Mouse (Mus musculus) myocyte (in vitro differentiated cells): Measurements from ENCODE around the gene Gabbr1. TPM values are rescaled to one million over a fixed set of nuclear protein-coding genes. Genes with fewer than 3 reads are reported as not detected.

Experiments used
- H3K27me3 ChIP-seq: one replicate; pipeline ENCODE4 v1.6.1; 2011; ENCODE audit not compliant: control insufficient read depth, insufficient read depth, insufficient read length
- H3K36me3 ChIP-seq: one replicate; pipeline ENCODE4 v1.6.1; 2011; ENCODE audit not compliant: control insufficient read depth, insufficient read depth
- H3K4me2 ChIP-seq: one replicate; pipeline ENCODE4 v1.6.1; 2011; ENCODE audit warnings: low read depth, control low read depth
- H3K4me3 ChIP-seq: one replicate; pipeline ENCODE4 v1.5.1; 2011; ENCODE audit warnings: mild to moderate bottlenecking, control low read depth, moderate library complexity
- H3K79me2 ChIP-seq: one replicate; pipeline ENCODE4 v1.6.1; 2011; ENCODE audit not compliant: control insufficient read depth, insufficient read depth
- H3ac ChIP-seq: one replicate; pipeline ENCODE4 v1.6.1; 2011; ENCODE audit not compliant: control insufficient read depth, insufficient read length
- CEBPB ChIP-seq: IDR thresholded peaks from 2 replicates; pipeline ENCODE4 v1.6.1; 2011; ENCODE audit warnings: mild to moderate bottlenecking, moderate library complexity; ENCODE audit not compliant: poor library complexity, insufficient read depth, severe bottlenecking
- E2F4 ChIP-seq: IDR thresholded peaks from one replicate; pipeline ENCODE4 v1.6.1; 2011; ENCODE audit warnings: mild to moderate bottlenecking, control low read depth, moderate library complexity; ENCODE audit not compliant: insufficient read depth
- MAX ChIP-seq: IDR thresholded peaks from one replicate; pipeline ENCODE4 v1.6.1; 2011; ENCODE audit warnings: low read depth, mild to moderate bottlenecking, control low read depth
- MYOD1 ChIP-seq, 3 experiments: IDR thresholded peaks; one replicate each; pipeline ENCODE4 v1.6.1; 2011; ENCODE audit warnings: control low read depth in 2 of 3, low read depth in 2 of 3, mild to moderate bottlenecking in 2 of 3, moderate library complexity in 1 of 3; ENCODE audit not compliant: insufficient read length in 2 of 3, control insufficient read depth in 1 of 3
- MYOG ChIP-seq, 3 experiments: IDR thresholded peaks; one replicate each; pipeline ENCODE4 v1.6.1; 2011; ENCODE audit warnings: control low read depth in 2 of 3, low read depth in 2 of 3, mild to moderate bottlenecking in 2 of 3; ENCODE audit not compliant: insufficient read length in 2 of 3, control insufficient read depth in 1 of 3, insufficient read depth in 1 of 3
- POLR2A ChIP-seq: IDR thresholded peaks from one replicate; pipeline ENCODE4 v1.6.1; 2011; ENCODE audit warnings: low read depth, mild to moderate bottlenecking, control low read depth, moderate library complexity; ENCODE audit not compliant: insufficient read length
- POLR2AphosphoS2 ChIP-seq: IDR thresholded peaks from one replicate; pipeline ENCODE4 v1.6.1; 2011; ENCODE audit warnings: low read depth, control low read depth; ENCODE audit not compliant: insufficient read length
- REST ChIP-seq: IDR thresholded peaks from one replicate; pipeline ENCODE4 v1.6.1; 2011; ENCODE audit warnings: mild to moderate bottlenecking, control low read depth, moderate library complexity; ENCODE audit not compliant: insufficient read depth, insufficient read length
- SRF ChIP-seq: IDR thresholded peaks from one replicate; pipeline ENCODE4 v1.6.1; 2011; ENCODE audit warnings: low read depth; ENCODE audit not compliant: control insufficient read depth, insufficient read length
- TCF12 ChIP-seq: IDR thresholded peaks from one replicate; pipeline ENCODE4 v1.6.1; 2011; ENCODE audit warnings: mild to moderate bottlenecking, control low read depth; ENCODE audit not compliant: poor library complexity, insufficient read depth, severe bottlenecking
- TCF3 ChIP-seq: IDR thresholded peaks from one replicate; pipeline ENCODE4 v1.6.1; 2011; ENCODE audit warnings: low read depth, control low read depth; ENCODE audit not compliant: insufficient read length
- USF1 ChIP-seq: IDR thresholded peaks from one replicate; pipeline ENCODE4 v1.6.1; 2011; ENCODE audit warnings: low read depth, mild to moderate bottlenecking, control low read depth, moderate library complexity
- polyA plus RNA-seq: library from polyadenylated mRNA; unstranded; fragments of >200 nt; fragmentation: generic; extraction: Trizol; gene quantifications from one replicate; pipeline ENCODE4 v1.2.1, GENCODE M21; 2012; ENCODE audit warnings: missing spikeins

The Gabbr1 gene
- polyA plus RNA-seq, 1 experiment = 15.9 TPM

GRCm38 (mm10) chr17:37075766-37076165 is 30.0 kb downstream of the Gabbr1 start:
- Histone ChIP-seq H3K36me3 (peaks cover 4% of the 10 kb centered on the region), H3ac (no peak overlapping the region), H3K4me2 (no peak overlapping the region), H3K27me3 (no peaks in the 10 kb centered on the region), H3K79me2 (no peaks in the 10 kb centered on the region), H3K4me3 (no peak overlapping the region)
- no peak for TF ChIP-seq POLR2A
- TF ChIP-seq POLR2AphosphoS2 = no peak
- no peak for TF ChIP-seq MYOD1 (IDR thresholded peaks at IDR 0.05; ENCODE audit: control insufficient read depth in 1 of 3, insufficient read length in 2 of 3, low read depth in 2 of 3)
- TF ChIP-seq REST = no peak
- TF ChIP-seq MAX = no peak
- TF ChIP-seq MYOG (IDR thresholded peaks at IDR 0.05; ENCODE audit: control insufficient read depth in 1 of 3, insufficient read depth in 1 of 3, insufficient read length in 2 of 3, low read depth in 2 of 3) = no peak
- no peak for TF ChIP-seq E2F4
- TF ChIP-seq USF1 = no peak
- no peak for TF ChIP-seq TCF3

GRCm38 (mm10) chr17:37078193-37078592 is 32.4 kb downstream of the Gabbr1 start:
- Histone ChIP-seq H3K4me2 (no peak overlapping the region), H3K27me3 (no peaks in the 10 kb centered on the region), H3ac (no peak overlapping the region), H3K36me3 (no peaks in the 10 kb centered on the region), H3K79me2 (no peaks in the 10 kb centered on the region), H3K4me3 (no peak overlapping the region)
- no peak for TF ChIP-seq REST
- TF ChIP-seq POLR2AphosphoS2 = no peak
- TF ChIP-seq MYOG (IDR thresholded peaks at IDR 0.05; ENCODE audit: control insufficient read depth in 1 of 3, insufficient read depth in 1 of 3, insufficient read length in 2 of 3, low read depth in 2 of 3) = no peak
- TF ChIP-seq SRF = no peak
- no peak for TF ChIP-seq MAX
- TF ChIP-seq CEBPB = no peak
- no peak for TF ChIP-seq TCF12
- TF ChIP-seq MYOD1 (IDR thresholded peaks at IDR 0.05; ENCODE audit: control insufficient read depth in 1 of 3, insufficient read length in 2 of 3, low read depth in 2 of 3) = no peak
- no peak for TF ChIP-seq E2F4
- TF ChIP-seq POLR2A = no peak
- no peak for TF ChIP-seq TCF3
- TF ChIP-seq USF1 = no peak

GRCm38 (mm10) chr17:37078990-37079389 is 33.2 kb downstream of the Gabbr1 start:
- no peaks in the 10 kb centered on the region for H3K36me3 ChIP-seq

GRCm38 (mm10) chr17:37080119-37080518 is 34.4 kb downstream of the Gabbr1 start:
- Histone ChIP-seq H3K4me3 (no peak overlapping the region), H3K4me2 (no peak overlapping the region), H3K27me3 (no peaks in the 10 kb centered on the region), H3K79me2 (no peaks in the 10 kb centered on the region), H3ac (no peak overlapping the region), H3K36me3 (no peaks in the 10 kb centered on the region)
- no peak for TF ChIP-seq CEBPB
- TF ChIP-seq MAX = no peak
- no peak for TF ChIP-seq POLR2A
- TF ChIP-seq REST = no peak
- TF ChIP-seq TCF3 = no peak
- TF ChIP-seq POLR2AphosphoS2 = no peak
- TF ChIP-seq TCF12 = no peak
- no peak for TF ChIP-seq E2F4
- no peak for TF ChIP-seq MYOD1 (IDR thresholded peaks at IDR 0.05; ENCODE audit: control insufficient read depth in 1 of 3, insufficient read length in 2 of 3, low read depth in 2 of 3)

More at GRCm38 (mm10) chr17:37078990-37079389, 33.2 kb downstream of the Gabbr1 start:
- Histone ChIP-seq H3K27me3 (no peaks in the 10 kb centered on the region), H3ac (no peak overlapping the region), H3K4me3 (no peak overlapping the region), H3K4me2 (no peak overlapping the region), H3K79me2 (no peaks in the 10 kb centered on the region)
- TF ChIP-seq REST = no peak
- TF ChIP-seq MYOD1 (IDR thresholded peaks at IDR 0.05; ENCODE audit: control insufficient read depth in 1 of 3, insufficient read length in 2 of 3, low read depth in 2 of 3) = no peak
- no peak for TF ChIP-seq POLR2A
- no peak for TF ChIP-seq SRF
- no peak for TF ChIP-seq POLR2AphosphoS2
- TF ChIP-seq USF1 = no peak
- TF ChIP-seq E2F4 = no peak
- TF ChIP-seq MAX = no peak
- no peak for TF ChIP-seq CEBPB
- TF ChIP-seq MYOG (IDR thresholded peaks at IDR 0.05; ENCODE audit: control insufficient read depth in 1 of 3, insufficient read depth in 1 of 3, insufficient read length in 2 of 3, low read depth in 2 of 3) = no peak
- TF ChIP-seq TCF12 = no peak
- TF ChIP-seq TCF3 = no peak

GRCm38 (mm10) chr17:37081659-37082058 is 35.9 kb downstream of the Gabbr1 start:
- no peak overlapping the region for H3K4me2 ChIP-seq
- TF ChIP-seq MAX = no peak
- peak; percentile 33 for TF ChIP-seq POLR2AphosphoS2

More at GRCm38 (mm10) chr17:37081659-37082058, 35.9 kb downstream of the Gabbr1 start:
- Histone ChIP-seq H3K79me2 (no peaks in the 10 kb centered on the region), H3K27me3 (no peaks in the 10 kb centered on the region), H3K36me3 (no peaks in the 10 kb centered on the region), H3K4me3 (no peak overlapping the region), H3ac (no peak overlapping the region)
